Mouse (Mus musculus): ENCODE measurements around the gene Gata1.
A peak's percentile ranks its signal among the peaks of the same experiment; 100 is the strongest.
"Not testable (repeated sequence)": the region's sequence is repeated elsewhere in the genome, so short reads cannot be mapped to it uniquely, and the experiment has no call there.

The Gata1 gene

DNA sequence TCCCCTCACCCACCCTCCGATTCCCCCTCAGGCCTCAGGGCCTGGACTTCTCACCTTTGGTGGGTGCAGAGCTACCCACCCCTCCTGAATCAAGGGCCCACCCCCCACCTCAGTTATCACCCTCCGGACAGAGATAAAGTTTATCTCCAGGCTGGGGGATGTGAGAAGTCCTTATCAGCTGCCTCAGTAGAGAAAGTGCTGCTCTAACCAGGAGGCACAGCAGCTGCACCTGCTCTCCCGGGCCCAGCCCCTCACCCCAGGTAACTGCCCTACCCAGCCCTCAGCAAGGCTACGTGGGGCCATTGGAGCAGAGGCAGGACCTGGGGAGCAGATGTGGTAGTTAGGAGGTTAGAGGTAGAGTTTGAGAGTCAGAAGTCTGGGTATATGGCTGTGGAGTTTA lies 11.7 kb downstream of the Gata1 start:
- no peak for DNase-seq (ENCODE audit: low spot score in 2 of 2)

DNA sequence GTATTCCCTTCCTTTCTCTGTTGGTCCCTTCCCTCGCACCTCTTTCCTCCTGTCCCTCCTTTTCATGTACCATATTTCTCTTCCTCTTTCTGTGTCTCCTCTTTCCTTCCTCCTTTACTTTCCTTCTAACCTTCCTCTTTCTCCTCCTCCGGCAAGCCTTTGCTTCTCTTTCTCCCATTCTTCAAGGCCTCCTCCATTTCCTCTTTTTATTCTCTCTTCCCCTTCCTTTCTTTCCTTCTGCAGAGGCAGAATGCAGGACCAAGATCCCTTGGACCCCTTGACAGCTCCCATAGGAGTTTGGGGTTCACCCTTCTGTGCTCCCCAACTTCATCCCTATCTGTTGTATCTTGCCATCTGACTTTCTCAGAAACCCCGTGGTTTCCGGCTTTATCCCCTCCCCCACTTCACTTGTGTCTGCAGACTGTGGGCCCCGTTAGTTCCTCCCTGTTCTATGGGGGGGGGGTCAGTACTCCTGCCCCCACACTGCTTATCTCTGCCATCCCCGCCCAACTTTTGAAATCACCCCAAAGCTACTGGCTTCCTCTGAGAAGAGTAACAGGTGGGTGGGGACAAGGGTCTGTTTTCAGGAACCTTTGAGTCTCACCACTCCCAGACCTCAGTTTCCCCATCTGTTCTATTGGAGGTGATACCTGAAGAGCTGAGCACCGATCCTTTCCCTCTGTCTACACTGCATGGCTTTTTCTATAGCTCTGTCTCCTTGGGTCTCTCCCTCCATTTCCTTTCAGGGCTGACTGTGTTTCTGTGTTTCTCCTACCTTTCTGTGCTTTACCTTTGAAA lies 13.8 kb downstream of the Gata1 start:
- no peak for DNase-seq (ENCODE audit: low spot score in 2 of 2)

DNA sequence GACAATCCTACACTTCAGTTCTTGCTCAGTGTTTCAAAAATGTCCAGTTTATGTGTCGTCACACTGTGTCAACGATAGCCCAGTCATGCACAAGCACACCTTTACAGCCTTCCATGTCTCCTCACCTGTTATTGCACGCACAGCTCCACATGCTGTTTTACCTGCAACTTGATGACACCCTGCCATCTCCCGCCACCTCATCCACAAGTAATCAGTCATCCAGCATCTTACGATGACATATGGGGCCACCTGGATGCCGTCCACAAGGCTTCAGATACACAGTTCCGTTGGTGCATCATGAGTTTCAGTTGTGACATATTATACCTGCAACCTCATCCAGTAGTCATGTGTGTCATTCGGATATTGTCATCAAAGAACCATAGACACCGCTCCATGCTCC lies 19.0 kb downstream of the Gata1 start:
- no peak for DNase-seq (ENCODE audit: low spot score in 2 of 2)

DNA sequence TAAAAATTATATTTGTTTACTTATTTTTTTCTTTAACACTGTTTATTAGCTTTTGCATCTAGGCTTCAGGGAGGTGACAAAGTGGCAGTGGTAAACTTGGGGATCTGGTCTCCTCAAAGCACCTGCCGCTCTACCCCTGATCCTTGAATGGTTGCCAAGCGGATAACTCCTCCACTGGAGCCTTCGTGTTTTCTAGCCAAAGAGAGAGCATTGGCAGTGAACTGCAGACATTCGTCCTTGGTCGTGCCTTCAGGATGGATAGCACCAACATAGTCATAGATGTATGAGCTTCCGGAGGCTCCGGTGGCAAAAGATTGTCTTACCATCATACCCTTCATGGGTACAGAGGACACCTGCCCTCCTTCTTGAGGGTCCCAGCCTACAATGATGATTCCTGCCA lies 27.8 kb downstream of the Gata1 start:
- DNase-seq (ENCODE audit: low spot score in 2 of 2), result no peak

DNA sequence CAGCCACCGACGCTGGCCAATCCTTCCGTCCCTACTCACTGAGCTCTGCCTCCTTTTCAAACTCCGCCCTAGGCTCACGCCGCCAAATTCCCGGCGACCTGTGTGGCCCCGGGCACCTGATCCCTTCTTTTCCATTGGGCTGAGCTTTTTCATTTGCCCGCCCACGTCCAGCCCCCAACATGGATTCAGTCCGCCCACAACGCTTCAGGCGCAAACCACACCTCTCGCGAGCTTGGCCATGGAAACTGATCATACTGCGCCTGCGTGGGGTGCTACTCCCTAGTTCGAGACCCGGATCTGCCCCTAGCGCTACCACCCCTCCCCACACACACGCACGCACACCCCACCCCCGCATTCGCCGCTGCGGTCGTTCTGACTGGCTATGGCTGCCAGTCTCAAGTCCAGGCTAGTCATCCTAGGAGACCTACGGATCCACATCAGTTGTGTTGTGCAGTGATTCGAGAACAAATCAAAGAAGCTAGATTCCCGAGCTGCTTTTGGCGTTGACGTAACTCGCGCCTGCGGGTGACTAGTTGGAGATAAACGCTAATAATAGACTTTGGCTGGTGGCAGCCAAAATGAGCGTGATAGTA lies 29.9 kb downstream of the Gata1 start:
- DNase-seq (ENCODE audit: low spot score in 2 of 2), result peak; percentile 92 to 94

DNA sequence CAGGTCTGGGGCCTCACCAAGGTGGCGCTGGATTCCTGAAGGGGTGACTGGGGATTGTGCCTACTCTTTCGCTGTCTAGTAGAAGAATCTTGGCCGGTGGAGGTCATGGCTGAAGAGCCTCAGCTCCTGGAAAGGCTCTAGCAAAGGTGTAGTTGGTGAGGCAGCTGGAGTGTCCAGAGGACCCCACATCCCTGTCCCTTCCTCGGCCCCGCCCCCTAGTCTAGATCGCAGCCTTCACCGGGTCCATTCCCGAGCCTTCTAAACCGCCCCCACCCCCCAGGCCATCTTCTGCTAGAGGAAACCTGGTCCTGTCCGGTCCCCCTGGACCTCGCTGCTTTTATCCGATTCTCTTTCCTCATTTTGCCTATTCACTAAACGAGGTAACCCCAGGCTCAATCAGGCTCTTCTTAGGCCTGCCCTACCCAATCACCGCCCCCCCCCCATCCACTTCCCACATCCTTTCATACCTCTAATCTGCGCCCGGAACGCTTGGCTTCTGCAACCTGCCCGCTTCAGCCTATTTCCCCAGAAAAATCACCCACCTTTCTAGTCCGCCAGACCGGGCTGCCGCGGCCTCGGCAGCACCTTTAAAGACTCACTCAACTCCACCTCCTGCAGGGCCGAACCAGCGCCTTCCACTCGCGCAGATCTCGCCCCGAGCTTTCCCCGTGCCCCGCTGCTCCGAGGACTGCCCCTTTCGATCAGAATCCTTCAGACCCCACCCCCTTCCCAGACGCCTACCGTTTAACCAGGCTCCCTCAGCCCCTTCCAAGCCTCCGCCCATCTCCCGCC lies 30.6 kb downstream of the Gata1 start, which contains the start of gene Hdac6:
Hdac6 (minus strand) TSS at position 782 of the 792 bp plus-strand sequence.
- DNase-seq (ENCODE audit: low spot score in 2 of 2), result no peak

DNA sequence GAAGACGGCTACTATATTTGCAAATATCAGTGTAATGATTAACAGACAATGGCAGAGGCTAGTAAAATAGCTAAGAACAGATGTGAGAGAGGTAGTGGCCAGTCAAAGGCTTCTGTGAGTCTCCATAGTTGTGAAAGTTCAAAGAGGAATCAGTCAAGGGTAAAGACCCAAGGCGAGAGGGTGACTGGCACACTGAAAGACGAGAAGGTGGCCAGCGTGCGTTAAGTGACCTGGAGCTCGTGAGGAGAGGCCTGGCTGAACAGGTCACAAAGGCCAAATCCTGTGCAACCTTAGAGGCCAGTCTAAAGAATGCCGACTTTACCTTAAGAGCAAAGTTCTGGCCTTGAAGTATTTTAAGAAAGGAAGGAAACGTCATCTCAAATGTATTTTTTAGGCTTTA lies 32.3 kb downstream of the Gata1 start:
- no peak for DNase-seq (ENCODE audit: low spot score in 2 of 2)

DNA sequence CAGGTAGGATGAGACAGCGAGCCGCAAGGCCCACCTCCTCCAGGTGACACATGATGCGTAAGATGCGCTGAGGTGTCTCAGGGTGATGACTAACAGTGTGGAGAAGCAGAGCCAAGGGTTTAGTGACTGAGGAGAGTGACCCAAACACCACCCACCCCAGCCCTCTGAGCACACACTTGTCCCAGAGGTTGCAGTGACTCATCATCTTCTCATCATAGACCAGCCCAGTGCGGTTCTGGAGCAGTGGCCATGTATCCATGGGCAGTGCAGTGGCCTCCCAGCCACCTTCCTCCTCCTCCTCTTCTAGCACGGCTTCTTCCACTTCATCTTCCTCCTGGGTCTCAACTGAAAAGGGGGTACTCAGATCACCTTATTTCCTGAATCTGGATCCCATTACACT lies 40.2 kb downstream of the Gata1 start:
- DNase-seq (ENCODE audit: low spot score in 2 of 2), result no peak

DNA sequence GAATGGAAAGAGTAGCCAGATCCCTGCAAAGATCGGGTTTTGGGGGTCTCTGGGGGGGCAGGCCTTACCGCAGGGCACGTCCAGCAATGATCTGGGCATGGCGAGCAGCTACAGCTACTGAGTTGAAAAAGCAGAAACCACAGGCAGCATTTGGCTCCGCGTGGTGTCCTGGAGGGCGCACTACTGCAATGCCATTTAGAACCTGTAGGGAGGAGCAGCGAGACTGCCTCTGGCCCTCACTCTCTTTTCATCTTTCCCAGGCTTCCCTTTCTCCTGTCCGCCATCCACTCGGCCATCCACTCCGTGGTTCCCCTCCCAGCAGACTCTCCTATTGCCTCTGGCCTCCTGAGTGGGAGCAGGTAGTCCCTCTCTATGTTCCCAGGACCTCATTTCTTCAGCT lies 41.0 kb downstream of the Gata1 start:
- DNase-seq (ENCODE audit: low spot score in 2 of 2), result no peak

DNA sequence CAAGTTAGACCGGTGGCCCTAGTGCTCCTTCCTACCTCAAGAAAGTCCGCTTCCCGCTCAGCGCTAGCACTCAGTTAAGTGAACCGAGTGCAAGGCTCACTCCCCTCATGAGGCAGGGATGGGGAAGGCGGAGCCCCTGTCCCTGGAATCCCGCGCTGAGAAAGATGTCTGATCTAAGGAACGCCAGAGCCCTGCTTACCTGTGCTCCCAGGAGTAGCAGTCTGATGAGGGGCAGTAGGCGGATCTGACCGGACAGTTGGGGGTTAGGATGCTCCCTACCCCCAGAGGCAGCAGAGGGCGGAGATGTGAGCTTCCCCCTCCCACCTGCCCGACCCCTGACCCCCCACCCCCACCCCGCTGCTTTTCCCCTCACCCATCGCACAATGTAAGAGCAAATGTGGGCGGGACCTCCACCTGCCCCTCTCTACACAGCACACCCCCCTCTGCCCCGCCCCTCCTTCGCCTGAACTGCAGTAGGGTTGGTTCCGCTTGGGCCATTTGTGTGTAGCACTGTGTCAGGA lies 49.5 kb downstream of the Gata1 start, which contains the start of gene Eras:
Eras (minus strand) TSS at position 338 of the 521 bp plus-strand sequence.
- DNase-seq (ENCODE audit: low spot score in 2 of 2), result no peak

DNA sequence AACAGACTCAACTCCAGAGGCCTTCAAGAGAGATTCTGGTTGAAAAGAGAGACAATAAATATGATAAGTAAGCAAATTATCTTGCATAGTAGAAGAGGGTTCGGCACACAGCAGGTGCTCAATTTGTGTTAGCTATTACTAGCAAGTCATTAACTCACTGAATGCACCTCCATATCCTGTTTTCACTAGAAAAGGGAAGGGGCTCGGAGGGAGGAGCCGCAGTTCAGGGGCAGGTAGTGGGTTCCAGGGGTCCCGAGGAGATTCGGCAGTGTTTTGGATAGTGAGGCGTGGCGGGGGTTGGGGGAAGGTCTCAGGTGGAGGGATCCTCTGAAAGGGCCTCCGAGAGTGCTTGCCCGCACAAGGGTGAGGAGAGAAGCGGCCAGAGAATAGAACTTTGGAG lies 50.8 kb downstream of the Gata1 start:
- no peak for DNase-seq (ENCODE audit: low spot score in 2 of 2)

DNA sequence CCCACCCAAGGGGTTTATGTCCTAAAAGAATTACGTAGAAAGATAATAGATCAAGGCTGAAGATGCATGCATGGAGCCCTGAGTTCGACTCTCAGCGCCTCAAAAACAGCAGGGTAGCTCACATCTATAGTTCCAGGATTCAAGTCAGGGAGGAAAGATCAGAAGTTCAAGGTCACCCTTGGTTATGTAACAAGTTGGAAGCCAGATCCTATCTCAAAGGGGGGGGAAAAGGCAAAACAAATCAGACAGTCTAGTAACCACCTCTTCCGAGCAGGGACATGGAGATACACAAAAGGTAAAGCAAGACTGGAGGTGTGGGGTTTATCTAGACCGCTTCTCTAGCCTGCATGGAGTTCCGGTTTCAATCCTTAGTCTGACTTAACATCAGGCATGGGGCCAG lies 51.6 kb downstream of the Gata1 start:
- DNase-seq (ENCODE audit: low spot score in 2 of 2), result no peak

DNA sequence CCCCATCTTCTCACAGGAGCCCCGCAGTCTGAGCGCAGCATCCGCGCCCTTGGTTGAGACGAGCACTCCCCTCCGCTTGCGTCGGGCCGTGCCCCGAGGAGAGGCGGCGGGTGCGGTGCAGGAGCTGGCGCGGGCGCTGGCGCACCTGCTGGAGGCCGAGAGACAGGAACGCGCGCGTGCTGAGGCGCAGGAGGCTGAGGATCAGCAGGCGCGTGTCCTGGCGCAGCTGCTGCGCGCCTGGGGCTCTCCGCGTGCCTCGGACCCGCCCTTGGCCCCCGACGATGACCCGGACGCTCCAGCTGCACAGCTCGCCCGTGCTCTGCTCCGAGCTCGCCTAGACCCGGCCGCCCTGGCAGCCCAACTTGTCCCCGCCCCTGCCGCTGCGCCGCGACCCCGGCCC lies 55.8 kb downstream of the Gata1 start:
- DNase-seq (ENCODE audit: low spot score in 2 of 2), result no peak

DNA sequence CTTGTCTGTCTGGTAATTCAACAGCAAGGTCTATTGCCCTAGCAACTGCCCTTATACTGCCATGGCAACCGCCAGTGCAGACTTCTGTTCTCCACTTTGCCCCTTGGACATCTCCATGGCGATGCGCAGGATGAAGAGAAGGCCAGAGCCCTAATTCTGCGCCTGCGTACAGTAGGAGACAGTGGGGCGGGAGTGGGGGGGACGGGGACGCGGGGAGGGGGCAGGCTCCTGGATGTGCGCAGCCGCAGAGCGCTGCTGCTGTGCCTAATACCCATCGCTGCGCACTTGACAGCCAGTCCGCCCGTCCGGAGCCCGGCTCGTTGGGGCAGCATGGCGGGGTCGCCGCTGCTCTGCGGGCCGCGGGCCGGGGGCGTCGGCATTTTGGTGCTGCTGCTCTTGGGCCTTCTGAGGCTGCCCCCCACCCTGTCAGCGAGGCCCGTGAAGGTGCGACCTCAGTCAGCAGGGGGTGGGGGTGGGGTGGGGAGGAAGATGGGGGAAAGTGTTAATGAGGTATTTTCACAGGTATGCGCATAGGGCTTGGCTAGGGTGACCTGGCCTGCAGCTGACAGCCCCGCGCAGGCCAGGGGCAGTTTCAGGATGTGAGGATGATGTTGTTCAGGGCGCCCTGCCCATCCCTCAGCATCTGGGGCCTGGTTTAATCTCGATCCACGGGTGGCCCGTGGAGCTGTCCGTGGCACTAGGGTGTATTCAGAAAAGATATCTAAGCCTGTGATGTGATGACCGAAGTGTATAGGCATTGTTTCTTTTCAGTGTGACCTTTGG lies 58.1 kb downstream of the Gata1 start, which contains the start of gene Pcsk1n:
Pcsk1n (plus strand) TSS at position 222 of the 783 bp plus-strand sequence.
- peak; percentile 39 to 41 for DNase-seq (ENCODE audit: low spot score in 2 of 2)

DNA sequence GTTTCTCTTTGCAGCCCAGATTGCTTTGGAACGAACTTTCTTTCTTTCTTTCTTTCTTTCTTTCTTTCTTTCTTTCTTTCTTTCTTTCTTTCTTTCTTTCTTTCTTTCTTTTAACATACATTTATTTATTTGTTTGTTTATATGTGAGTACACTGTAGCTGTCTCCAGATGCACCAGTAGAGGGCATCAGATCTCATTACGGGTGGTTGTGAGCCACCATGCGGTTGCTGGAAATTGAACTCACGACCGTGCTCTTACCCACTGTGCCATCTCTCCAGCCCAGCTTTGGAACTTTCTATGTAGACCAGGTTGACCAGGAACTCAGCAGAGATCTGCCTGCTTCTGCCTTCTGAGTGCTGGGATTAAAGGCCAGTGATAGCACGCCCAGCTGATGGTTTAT lies 59.9 kb downstream of the Gata1 start:
- not testable (repeated sequence) for DNase-seq (ENCODE audit: low spot score in 2 of 2)

DNA sequence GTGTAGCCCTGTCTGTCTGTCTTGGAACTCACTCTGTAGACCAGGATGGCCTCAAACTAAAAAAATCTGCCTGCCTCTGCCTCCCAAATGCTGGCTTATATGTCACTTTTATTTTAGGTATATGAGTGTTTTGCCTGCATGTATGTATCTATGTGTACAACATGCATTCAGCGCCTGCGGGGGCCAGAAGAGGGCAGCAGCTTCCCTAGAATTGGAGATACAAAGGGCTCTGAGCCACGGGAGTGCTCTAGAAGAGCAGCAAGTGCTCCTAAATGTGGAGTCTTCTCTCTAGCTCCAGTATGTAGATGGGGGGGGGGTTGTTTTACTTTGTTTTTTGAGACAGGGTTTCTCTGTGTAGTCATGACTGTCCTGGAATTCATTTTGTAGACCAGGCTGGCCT lies 62.2 kb downstream of the Gata1 start:
- DNase-seq (ENCODE audit: low spot score in 2 of 2), result not testable (repeated sequence)

DNA sequence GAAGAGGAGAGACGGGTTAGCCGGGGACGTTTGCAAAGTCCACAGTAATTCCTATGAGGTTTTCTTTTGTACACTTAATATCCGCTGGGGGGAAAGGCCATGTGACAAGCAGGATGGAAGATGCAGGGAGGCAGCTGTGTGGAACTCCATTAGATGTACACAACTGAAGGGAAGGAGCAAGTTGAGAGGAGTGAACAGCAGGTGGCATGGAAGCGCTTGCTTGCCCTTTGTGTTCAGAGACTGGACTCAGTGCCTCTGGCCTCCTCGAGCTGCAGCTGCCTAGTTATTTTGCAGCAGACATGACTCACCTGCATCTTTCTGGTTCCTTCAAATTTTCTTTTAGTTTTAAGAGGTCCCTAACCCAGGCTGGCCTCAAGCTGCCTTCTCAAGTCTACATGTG lies 67.4 kb downstream of the Gata1 start:
- no peak for DNase-seq (ENCODE audit: low spot score in 2 of 2)

All from frontal cortex, postnatal 10 days (tissue).